Mouse (Mus musculus): ENCODE measurements around the gene Wasf2.

The Wasf2 gene

DNA sequence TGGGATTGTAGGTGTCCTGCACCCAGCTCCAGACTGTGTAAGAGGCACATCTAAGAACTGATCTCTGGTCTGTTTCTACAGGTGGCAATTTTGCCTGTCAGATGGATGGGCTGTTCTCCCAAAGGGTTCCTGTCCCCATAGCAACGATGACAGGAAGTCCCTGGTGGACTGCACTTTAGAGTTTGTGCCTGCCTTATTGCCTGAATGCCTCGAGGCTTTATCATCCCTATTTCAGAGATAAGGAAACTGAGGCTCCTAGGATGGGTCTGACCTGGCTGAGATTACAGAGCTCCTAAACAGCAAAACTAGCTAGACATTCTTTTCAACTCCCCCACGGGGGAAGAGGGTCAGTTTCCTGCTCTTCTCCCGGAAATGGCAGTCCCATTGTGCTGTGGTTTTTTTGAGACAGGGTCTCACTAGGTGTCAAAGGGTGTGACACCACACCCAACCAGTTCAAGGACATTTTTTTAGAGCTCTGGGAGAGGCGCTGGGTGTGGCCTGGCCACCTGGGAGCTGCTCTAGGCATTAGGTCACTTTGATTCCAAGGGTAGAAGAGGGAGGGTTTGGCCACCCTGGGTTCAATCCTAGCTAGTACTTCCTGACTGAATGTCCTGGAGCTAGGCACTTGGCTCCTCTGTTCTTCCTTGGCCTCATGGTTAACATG, 8.2 kb upstream of the Wasf2 start:
- DNase-seq (ENCODE audit: inconsistent ontology term) = no peak

DNA sequence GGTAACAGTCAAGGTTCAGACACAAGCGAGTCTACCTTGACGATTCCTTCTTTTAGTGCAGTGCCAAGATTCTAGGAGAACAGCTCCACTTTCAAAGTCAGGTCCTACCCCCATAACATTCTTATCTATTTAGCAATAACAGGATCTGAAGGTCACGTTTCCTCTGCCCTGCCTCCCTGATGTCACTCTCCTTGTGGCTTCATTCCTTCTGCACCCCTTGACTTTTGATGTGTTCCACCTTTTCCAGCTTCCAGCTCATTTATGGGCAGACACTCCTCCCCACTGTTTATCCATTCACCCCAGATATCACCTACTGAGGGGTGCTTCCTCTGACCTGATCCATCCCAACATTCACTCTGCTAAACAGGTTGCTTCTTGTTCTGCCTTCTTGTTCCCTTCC, 3.2 kb upstream of the Wasf2 start:
- no peak for DNase-seq (ENCODE audit: inconsistent ontology term)

DNA sequence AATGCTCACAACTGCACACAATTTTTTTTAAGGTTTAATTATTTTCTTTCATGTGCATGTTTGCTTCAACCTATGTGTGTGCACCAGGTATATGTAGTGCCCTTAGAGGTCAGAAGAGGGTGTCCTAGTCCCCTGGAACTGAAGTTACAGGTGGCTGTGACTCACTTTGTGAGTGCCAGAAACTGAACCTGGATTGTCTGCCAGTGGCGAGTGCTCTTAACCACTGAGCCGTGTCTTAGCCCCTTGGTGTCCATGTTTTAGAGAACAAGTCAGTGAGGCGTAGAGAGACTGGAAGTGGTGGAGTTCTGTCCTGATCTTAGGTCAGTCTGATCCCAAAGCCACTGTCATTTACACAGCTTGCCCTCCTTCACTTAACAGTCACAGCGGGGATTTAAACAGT, 2.4 kb upstream of the Wasf2 start:
- DNase-seq (ENCODE audit: inconsistent ontology term) = no peak

DNA sequence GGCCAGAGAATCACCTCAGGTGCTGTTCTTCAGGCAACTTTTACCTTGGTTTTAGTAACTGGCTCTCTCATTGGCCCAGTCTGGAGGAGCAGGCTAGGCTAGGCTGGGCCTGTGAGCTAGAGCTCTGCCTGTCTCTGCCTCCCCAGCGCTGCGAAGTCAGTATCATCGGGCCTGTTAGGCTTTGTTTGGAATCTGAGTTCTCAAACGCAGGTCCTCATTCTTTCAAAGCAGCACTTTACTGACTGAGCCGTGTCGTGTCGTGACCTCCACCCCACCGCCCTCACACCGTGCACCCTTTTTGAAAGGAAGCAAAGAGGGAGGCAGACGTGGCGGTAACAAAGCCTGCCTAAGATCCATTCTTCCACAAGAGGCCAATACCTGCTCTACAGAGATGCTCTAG, 914 bp upstream of the Wasf2 start:
- no peak for DNase-seq (ENCODE audit: inconsistent ontology term)

DNA sequence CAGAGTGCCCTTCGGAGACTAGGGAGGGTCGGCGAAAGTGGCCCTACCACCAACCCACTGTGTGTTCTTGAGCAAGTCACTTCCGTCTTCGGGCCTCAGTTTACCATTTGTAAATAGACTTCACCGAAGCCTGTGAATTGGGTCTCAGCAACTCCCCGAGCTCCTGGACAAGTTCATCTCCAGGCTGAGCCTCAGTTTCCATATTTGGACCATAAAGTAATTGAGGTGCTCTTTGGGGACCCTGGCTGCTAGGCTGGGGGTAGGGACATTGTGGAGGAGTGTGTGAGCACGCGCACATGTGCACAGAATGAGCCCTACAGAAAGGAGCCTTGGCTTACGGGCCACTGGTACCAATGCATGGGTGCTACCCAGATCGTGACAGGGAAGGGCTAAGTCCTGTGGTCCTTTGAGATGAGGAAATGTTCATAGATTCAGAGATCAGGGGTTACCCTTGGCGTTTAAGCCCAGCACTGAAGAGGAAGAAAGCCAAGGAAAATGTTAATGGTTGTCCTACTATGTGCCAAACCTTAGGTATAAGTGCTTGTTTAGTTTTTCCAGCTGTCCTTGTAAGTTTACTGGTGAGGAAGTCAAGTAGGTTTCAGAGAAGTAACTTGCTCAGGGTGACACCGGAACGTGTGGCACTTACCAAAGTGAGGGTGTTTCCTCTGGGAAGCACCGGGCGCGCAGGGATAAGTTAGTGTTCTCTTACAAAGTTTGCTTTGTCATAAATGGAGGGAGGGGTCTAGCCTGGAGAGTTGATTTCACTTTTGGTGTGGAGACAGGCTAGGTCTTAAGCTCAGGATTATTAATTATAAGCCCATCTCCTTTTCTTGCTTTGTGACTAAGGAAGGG, 811 bp downstream of the Wasf2 start:
- peak; percentile 38 for DNase-seq (ENCODE audit: inconsistent ontology term)

DNA sequence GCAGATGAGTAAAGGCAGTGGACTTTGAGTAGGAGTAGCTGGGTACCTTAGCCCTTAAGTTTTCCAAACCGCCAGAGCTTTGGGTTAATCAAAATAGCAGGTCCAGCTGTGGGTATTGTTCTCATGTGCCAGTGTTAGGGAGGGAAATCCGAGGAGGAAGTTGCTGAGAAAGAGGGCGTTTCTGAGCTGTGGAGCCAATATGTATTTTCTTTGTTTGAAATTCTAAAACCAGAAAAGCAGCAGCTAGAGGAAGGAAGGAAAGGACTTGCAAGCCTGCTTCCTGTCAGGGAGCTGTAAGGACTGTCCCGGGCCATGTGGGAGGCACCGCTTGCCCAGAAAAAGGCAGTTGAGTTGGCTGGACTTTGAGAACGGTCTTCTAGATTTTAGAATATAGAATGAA, 1.7 kb downstream of the Wasf2 start:
- DNase-seq (ENCODE audit: inconsistent ontology term) = peak; percentile 31

DNA sequence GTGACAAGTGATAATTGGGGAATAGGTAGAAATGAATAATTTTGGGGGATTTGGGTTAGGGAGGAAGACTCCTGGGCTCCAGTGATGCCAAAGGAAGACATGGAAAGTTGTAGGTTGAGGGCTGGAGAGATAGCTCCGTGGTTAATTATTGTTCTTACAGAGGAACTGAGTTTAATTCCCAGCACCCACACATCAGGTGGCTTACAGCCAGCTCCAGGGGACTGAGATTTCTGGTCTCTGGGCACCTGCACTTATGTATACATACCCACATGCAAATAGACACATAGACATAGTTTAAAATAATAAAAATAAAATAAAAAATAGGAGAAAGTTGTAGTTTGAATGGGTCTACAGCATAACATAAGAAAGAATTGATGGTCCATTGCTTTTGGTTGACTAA, 6.6 kb downstream of the Wasf2 start:
- no peak for DNase-seq (ENCODE audit: inconsistent ontology term)

DNA sequence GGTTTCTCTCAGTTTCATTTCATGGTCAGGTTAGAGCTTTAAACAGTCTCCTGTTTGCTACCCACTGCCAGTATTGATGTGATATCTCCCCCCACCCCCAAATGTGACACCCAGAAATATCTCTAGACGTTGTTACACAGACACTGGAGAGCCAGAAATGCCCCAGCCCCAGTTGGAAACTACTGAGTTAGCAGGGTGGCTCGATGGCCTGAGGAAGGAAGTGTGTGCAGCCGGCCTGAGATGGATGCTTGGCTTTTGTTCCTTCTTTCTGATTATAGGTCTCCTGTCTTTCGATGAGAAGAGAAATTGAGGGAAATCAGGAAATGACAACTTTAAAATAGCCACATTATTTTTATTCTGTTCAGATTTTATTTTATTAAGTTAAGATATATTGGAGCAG, 8.7 kb downstream of the Wasf2 start:
- DNase-seq (ENCODE audit: inconsistent ontology term) = no peak

DNA sequence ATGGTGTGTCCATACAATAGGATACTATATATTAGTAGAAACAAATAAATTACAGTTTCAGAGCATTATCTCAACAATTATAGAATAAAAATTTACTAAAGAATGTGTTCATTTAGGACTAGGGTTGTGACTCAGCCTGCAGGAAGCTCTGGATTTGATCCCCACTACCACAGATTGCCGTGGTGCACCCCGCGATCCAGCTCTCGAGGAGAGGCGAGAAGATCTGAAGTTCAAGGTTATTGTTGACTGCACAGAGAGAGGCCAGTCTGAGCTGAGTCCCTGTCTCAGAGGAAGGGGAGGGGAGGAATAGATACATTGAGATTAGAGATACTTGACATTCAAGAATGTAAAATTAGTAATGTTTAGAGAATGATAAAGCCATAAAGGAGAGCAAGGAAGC, 24.7 kb downstream of the Wasf2 start:
- DNase-seq (ENCODE audit: inconsistent ontology term) = peak; percentile 29

DNA sequence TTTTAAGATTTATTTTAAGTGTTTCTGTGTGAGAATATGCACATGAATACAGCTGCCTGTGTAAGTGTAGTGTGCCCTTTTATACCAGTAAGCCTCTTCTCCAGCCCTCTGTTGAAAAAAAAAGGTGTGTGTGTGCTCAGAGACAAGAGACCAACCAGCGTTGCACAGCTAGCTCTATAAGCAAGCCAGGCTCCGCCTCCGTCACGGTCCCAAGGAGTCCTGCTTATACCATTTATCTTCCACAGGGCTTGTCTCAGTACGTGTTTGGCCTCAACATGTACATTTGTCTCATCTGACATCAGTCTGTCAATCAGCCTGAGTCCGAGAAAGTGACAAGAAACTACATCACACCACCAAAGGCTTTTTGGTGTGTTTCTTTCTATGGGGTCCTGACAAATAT, 25.4 kb downstream of the Wasf2 start:
- DNase-seq (ENCODE audit: inconsistent ontology term) = no peak

DNA sequence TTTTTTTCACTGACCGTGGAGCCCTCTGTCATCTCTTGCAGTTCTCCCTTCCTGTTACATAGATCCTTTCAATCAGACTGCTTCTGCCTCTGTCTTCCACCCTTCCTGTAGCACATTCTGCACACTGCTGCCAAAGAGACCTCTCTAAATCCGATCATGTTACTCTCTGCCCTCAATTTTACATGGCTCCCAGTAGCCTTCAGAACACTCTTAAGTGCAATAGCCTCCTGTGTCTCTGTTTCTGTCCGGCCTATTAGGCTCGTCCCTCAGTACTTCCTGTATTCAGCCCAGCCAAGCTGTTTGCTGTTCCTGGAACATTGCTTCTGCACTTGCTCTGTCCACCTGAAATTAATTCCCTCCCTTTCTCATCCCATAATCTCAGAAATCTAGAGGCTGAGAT, 26.1 kb downstream of the Wasf2 start:
- no peak for DNase-seq (ENCODE audit: inconsistent ontology term)

DNA sequence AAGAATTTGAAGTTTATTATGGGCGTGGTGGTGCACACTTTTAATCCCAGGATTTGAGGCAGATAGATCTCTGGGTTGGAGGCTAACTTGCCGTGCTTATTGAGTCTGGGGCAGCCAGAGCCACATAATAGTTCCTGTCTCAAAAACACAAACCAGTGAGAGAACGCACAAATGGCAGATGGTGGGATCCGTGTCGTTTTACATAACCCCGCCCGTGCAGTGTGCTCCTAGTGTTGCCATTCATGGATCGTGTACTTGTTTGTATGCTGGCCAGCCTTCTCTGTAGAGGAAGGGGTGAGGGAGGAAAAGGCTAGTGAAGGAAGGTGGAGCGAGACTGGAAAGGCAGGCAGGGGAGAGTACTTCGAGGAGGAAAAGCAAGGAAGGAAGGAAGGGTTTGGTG, 26.5 kb downstream of the Wasf2 start:
- DNase-seq (ENCODE audit: inconsistent ontology term) = no peak

DNA sequence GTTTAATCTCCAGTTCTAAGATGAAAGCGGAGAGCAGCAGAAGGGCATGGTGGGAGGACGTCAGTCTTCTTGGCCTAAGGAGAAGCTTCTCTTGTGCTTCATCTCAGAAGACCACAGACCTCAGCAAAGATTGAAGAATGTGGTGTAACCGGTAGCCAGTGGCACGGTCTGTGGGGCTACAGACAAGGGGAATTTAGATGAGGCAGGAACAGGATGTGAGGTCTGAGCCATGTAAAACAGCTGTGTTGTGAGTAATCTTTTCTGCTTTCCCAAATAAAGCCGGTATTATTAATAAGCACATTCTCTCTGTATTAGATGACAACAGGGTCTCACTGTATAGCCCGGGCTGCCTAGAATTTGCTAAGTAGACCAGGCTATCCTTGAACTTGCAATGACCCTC, 28.8 kb downstream of the Wasf2 start:
- peak; percentile 32 for DNase-seq (ENCODE audit: inconsistent ontology term)

DNA sequence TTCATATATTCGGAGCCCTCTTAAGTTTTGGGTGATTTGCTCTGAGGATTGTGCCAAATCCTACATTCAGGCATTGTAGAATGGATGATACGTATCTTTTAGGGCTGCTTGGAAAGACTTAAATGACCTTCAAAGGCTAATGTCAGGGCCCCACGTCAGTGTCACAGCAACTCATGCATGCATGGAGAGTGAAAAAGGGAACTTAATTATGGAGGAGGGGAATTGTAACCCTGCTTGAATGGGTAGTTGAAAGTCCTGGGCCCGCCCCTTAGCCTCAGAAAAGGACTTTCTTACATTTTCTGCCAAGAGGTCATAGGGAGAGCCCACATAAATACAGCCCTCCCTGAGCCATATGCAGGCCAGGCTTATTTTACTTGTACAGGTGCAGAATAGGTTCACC, 29.3 kb downstream of the Wasf2 start:
- DNase-seq (ENCODE audit: inconsistent ontology term) = no peak

DNA sequence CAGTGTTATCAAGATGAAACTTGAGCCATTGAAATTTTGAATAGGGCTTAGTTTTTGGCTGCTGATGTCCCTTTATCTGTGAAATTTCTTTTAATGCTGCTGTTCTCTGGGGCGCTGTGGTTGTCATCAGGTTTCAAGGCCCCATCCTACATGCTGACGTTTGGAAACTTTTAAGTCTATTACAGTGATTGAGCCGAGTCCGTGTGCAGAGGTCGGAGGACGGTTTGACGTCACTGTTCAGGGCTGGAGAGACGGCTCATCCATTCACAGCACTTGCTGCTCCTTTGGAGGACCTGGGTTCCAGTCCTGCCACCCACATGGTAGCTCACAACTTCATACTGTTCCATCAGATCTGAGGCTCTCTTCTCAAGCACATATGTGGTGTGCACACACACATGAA, 29.9 kb downstream of the Wasf2 start:
- no peak for DNase-seq (ENCODE audit: inconsistent ontology term)

DNA sequence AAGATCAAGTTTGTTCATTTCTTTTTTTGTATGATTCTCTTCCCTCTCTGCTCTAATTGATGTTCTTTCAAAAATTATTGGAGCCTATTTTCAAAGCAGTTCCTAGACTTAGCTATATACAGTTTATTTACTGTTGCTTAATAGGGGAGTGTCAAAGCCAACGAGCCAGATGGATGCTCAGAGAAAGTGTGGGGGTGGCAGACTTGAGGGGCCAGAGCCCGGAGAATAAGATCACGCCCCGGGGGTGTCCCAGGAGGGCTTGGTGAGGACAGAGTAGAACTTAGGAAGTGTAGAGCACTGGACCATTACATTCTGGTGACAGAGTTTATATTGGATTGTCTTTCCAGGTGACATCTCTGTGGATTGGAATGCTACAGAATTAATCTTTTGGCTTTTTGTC, 30.5 kb downstream of the Wasf2 start:
- DNase-seq (ENCODE audit: inconsistent ontology term) = no peak

DNA sequence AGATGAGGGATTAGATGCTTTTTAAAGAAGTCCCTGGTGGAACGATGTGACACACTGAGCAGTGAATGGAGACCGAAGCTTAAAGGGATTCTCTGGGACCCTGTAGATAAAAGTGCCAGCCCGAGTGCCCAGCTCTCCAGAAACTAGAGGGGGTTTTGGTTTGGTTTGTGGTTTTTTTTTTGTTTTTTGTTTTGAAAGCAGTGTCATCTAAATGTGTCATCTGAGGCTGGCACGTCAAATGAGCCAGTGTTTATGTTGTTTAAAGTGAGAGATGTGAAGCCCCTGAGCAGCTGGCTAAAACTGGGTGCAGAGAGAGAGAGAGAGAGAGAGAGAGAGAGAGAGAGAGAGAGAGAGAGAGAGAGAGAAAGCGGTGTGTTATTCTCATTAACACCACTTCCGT, 31.9 kb downstream of the Wasf2 start:
- no peak for DNase-seq (ENCODE audit: inconsistent ontology term)

DNA sequence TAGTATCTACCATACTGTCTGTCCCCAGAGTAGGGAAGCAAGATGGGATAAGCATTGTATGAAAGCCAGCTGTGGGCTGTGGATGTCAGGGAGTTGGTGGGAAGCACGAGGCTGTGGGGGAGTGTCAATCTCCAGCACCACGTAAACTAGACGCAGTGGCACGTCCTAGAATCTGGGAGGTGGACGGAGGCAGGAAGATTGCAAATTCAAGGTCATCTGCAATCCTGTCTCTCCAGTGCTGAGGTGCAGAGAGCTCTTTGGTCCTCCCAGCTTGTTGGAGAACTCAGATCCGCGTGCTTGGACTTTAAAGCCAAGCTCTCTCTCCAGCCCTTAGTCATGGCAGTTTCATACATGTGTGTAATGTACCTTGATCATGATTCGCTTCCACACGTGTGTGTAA, 36.5 kb downstream of the Wasf2 start:
- DNase-seq (ENCODE audit: inconsistent ontology term) = no peak

DNA sequence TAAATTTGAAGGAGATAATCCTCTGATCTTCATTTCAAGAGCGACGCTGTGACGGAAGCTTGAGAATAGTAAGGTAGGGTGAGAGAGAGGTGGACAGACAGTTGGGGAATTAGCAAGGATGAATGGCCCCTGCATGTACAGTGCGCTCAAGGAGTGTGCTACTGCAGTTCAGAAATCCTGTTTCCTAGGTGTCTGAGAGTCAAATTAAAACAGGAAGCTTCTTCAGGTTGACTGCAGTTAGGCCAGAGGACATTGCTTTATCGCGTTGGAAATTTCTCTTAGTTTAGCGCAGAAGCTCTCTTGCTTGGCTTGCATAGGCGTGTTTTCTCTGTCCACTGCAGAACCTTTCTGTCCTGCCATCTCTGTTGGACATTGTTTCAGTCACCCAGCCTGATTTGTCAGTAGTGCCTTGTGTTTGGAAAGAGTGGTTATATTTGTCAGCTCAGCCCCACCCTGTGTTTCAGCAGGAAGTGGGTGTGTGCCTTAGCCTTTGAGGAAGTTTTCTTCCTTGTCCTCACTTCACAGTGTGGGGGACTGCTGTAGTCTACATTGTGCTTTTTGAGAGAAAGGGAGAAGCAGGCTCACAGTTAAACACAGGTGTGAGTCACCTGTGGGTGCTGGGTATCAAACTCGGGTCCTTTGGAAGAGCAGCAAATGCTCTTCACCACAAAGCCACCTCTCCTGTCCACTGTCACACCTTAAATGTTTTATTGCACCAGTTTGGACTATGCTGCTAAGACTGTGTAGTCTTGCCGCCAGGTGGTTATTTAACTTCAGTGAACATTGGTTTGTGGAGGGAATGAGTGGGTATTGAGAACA, 39.1 kb downstream of the Wasf2 start:
- no peak for DNase-seq (ENCODE audit: inconsistent ontology term)

DNA sequence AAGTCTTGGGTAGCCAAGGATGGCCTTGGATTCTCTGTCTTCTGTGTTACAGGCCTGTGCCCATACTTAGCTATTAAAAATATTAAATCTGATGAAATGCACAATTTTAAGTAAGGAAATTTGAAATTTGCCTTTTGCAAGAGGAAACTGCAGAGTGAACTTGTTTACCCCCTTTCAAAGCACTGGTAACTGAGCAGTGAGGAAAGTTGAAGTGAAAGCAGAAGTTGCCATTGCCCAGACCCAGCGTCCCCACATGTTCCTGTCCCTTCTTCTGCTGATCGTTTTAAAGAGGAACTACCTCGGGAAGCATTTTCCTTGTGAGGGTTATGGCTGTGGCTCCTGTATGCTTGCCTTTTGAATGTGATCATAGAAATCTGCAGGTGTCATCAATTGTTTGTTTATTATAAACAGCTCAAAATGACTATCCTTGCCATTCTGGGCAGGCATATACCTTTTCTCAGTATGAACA, 39.8 kb downstream of the Wasf2 start:
- DNase-seq (ENCODE audit: inconsistent ontology term) = no peak

DNA sequence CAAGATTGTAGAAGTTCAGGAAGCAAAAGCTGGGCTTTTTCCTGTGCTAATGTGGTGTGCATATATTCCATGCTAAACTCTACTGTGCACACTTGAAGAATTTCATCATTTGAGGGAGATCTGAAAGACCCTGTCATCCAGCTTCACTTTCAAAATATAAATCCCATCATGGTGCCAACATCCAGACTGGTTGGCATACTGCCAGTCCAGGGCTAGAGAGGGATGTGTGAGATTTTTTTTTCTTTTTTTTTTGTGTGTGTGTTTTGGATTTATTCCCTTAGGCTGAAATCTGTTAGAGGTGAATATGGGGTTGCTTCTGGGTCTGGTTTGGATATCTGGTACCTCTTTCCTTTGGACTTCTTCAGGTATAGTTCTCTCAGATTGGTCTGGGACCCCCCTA, 40.3 kb downstream of the Wasf2 start:
- DNase-seq (ENCODE audit: inconsistent ontology term) = no peak

DNA sequence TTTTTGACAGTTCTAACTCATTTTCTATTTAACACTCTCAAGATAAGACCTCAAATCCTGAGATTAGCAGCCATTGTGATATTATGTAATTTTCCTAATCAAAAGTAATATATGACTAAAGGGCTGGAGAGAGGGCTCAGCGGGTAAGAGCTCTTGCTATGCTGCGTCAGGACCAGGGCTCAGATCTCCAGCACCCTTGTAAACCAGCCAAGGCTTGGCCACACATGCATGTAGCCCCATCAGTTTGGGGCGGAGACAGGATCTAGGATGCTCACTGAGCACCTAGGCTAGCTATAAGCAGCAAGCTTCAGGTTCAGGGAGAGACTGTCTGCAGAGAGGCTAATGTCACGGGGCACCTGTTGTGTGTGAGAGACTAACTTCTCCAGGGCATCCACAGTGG, 42.1 kb downstream of the Wasf2 start:
- DNase-seq (ENCODE audit: inconsistent ontology term) = no peak

DNA sequence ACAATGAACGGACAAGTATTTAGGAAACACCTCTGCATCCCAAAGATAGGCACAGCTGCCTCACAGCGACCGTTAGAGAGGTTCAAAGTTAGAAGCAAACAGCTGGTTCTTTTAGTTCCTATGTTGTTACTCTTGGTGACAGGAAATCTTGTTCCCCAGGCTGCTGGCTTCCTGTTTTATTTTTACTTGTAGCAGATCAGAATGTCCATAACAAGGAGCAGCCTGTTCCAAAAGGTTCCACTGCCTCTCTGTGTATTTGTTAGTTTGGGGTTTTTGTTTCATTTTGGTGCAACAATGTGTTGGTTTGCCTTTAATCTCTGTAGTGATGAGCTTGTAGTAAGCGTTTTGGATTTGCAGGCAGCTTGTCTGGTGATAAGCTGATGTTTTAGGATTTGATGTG, 44.1 kb downstream of the Wasf2 start:
- no peak for DNase-seq (ENCODE audit: inconsistent ontology term)

All from Muller cell, postnatal 12 days (primary cell).